Mouse (Mus musculus): ENCODE measurements at regions not wholly inside any gene's neighbourhood (a gene's known extent, or its start where the extent isn't known, plus 50 kb on each side); places are given as distances from the start of the nearest gene placed in this dataset.

GRCm38 (mm10) chr15:57036806-57037566 lies 440.4 kb downstream of the Slc22a22 start:
- intact Hi-C loops (cut with DNase I): no loop called here
- no peak overlapping the region for H3K4me3 ChIP-seq
- TF ChIP-seq CTCF (IDR thresholded peaks at IDR 0.05): no peak
- peak; percentile 20 for DNase-seq
- H3K27ac ChIP-seq: no peak overlapping the region

GRCm38 (mm10) chr15:57033012-57033411 lies 444.4 kb downstream of the Slc22a22 start:
- no peak for TF ChIP-seq CTCF (IDR thresholded peaks at IDR 0.05)
- Histone ChIP-seq H3K4me3 (no peak overlapping the region), H3K27ac (no peak overlapping the region)
- no peak for DNase-seq
- intact Hi-C loops (cut with DNase I): no loop called here

Measured in gastrocnemius, adult 2 months (tissue).